Mouse (Mus musculus) stomach, postnatal 0 days (tissue): ENCODE results near the gene Sez6l2. TPM values are rescaled to one million over a fixed set of nuclear protein-coding genes. Genes with fewer than 3 reads are reported as not detected.

Source experiments
- ATAC-seq: fragments of 200-750 bp; cut with Nextera tagmentation; 2 replicates; pipeline ENCODE4 v1.8.0; 2017; ENCODE audit not compliant: low FRiP score, low TSS enrichment
- DNase-seq: peaks from one replicate; pipeline ENCODE4 v3.0.0-alpha.2; 2016; ENCODE audit warnings: low spot score
- H3K27ac ChIP-seq: fragments of 300-500 bp; sonication (generic); replicated peaks from 2 replicates; pipeline ENCODE4 v1.5.1; 2014; ENCODE audit warnings: mild to moderate bottlenecking, control low read depth
- H3K27me3 ChIP-seq: fragments of 300-500 bp; sonication (generic); 2 replicates; pipeline ENCODE4 v1.6.1; 2014; ENCODE audit warnings: low read length; ENCODE audit not compliant: control insufficient read depth, insufficient read depth
- H3K36me3 ChIP-seq: fragments of 300-500 bp; sonication (generic); 2 replicates; pipeline ENCODE4 v1.6.1; 2014; ENCODE audit warnings: low read length, mixed read lengths; ENCODE audit not compliant: control insufficient read depth, insufficient read depth
- H3K4me1 ChIP-seq: fragments of 300-500 bp; sonication (generic); replicated peaks from 2 replicates; pipeline ENCODE4 v1.6.1; 2014; ENCODE audit warnings: antibody characterized with exemption; ENCODE audit not compliant: control insufficient read depth, insufficient read depth
- H3K4me2 ChIP-seq: fragments of 300-500 bp; sonication (generic); replicated peaks from 2 replicates; pipeline ENCODE4 v1.6.1; 2014; ENCODE audit warnings: low read depth, mild to moderate bottlenecking, control low read depth, moderate library complexity
- H3K4me3 ChIP-seq: fragments of 300-500 bp; sonication (generic); 2 replicates; pipeline ENCODE4 v1.5.1; 2014; ENCODE audit warnings: low read depth, low read length, control low read depth
- H3K9ac ChIP-seq: fragments of 300-500 bp; sonication (generic); 2 replicates; pipeline ENCODE4 v1.6.1; 2014; ENCODE audit warnings: mild to moderate bottlenecking, low read length, control low read depth, mixed read lengths
- H3K9me3 ChIP-seq: fragments of 300-500 bp; sonication (generic); 2 replicates; pipeline ENCODE4 v1.6.1; 2016; ENCODE audit warnings: low read length; ENCODE audit not compliant: control insufficient read depth
- CTCF ChIP-seq: IDR thresholded peaks from 2 replicates; pipeline ENCODE4 v1.5.1; 2016; ENCODE audit warnings: antibody characterized with exemption, low read depth, mild to moderate bottlenecking, moderate library complexity
- EP300 ChIP-seq: optimal IDR thresholded peaks from 2 replicates; pipeline ENCODE3; 2016; ENCODE audit warnings: antibody characterized with exemption
- WGBS: fragments of 180-500 bp; shearing (Covaris S2); extraction: QIAGEN DNeasy Blood & Tissue Kit; methylation state at CpG from one replicate; pipeline ENCODE4 v1.1.7; 2014; 5-methylcytosine and 5-hydroxymethylcytosine counted together
- polyA plus RNA-seq: library from polyadenylated mRNA; unstranded; fragments of >200 nt; fragmentation: Nextera tagmentation; extraction: Ambion mirVana; gene quantifications from 2 replicates; pipeline ENCODE4 v1.2.1, GENCODE M21; 2015

Sez6l2 gene
- polyA plus RNA-seq, 1 experiment from 2014 or later, result 1.5 TPM

DNA sequence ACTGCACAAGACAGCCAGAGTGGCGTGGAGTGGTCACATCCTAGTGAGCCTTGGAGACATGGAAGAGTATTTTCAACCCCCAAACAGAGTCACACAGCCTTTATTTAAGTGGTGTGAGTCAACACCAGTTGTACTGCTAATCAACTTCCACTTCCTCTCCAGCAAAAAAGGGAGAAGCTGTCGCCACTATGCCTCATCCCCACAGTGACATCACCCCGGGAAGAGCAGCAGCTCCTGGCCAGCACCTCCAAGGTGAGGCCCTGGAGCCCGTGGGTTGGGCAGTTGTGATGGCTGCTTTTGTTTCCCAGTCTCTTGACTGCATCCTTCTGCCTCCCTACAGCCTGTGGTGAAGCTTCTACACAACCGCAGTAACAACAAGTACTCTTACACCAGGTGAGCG, 9.2 kb upstream of the Sez6l2 start:
- no peaks in the 10 kb centered on the region for H3K27me3 ChIP-seq
- H3K4me1 ChIP-seq, result no peaks in the 10 kb centered on the region
- H3K4me2 ChIP-seq, result no peak overlapping the region
- DNase-seq, result no peak
- TF ChIP-seq EP300 (no peak), CTCF (no peak)
- 52% methylated on average over 6 of the region's 6 CpGs for WGBS
- peak; percentile 36; the same call in 1 of the 2 replicates for ATAC-seq
- H3K27ac ChIP-seq, result no peak overlapping the region
- H3K4me3 ChIP-seq, result no peak overlapping the region
- H3K36me3 ChIP-seq, result no peaks in the 10 kb centered on the region
- no peak overlapping the region for H3K9ac ChIP-seq
- H3K9me3 ChIP-seq, result no peaks in the 10 kb centered on the region

DNA sequence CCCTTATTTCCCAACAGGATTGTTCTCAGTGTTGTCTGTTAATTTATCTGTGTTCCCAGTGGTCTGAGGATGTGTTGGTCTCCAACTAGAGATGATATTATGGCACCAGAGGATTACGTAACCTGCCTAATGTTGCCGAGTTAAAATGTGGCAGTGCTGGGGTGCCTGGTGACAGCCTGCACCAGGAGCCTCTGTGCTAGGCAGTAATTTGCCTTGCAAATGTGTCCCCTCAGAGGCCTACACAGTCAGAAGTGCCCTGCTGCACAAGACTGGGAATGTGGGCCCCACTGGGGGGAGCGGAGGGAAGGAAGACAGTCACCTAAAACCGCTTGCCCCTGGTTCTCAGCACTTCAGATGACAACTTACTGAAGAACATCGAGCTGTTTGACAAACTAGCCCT, 8.6 kb upstream of the Sez6l2 start:
- ATAC-seq (no peak), DNase-seq (no peak)
- TF ChIP-seq CTCF (no peak), EP300 (no peak)
- Histone ChIP-seq H3K4me3 (no peak overlapping the region), H3K27me3 (no peaks in the 10 kb centered on the region), H3K9me3 (no peaks in the 10 kb centered on the region), H3K4me1 (no peaks in the 10 kb centered on the region), H3K36me3 (no peaks in the 10 kb centered on the region), H3K9ac (no peak overlapping the region), H3K27ac (no peak overlapping the region), H3K4me2 (no peak overlapping the region)
- WGBS, result 83% methylated on average over 5 of the region's 5 CpGs

GRCm38 (mm10) chr7:126946530-126946929, 3.8 kb upstream of the Sez6l2 start:
- H3K36me3 ChIP-seq, result no peaks in the 10 kb centered on the region
- H3K27me3 ChIP-seq, result no peaks in the 10 kb centered on the region
- H3K4me2 ChIP-seq, result no peak overlapping the region
- 44% methylated on average over 3 of the region's 3 CpGs for WGBS
- H3K4me3 ChIP-seq, result no peak overlapping the region
- no peaks in the 10 kb centered on the region for H3K9me3 ChIP-seq
- no peak overlapping the region for H3K9ac ChIP-seq
- TF ChIP-seq CTCF (peak; percentile 82), EP300 (no peak)
- DNase-seq (peak; percentile 53), ATAC-seq (0 out of 2 replicates have a peak, but pooled peaks have one; percentile 36)
- no peak overlapping the region for H3K27ac ChIP-seq
- no peaks in the 10 kb centered on the region for H3K4me1 ChIP-seq

GRCm38 (mm10) chr7:126948626-126949025, 1.7 kb upstream of the Sez6l2 start:
- TF ChIP-seq CTCF, result no peak
- no peak for TF ChIP-seq EP300
- Histone ChIP-seq H3K27ac (no peak overlapping the region), H3K27me3 (no peaks in the 10 kb centered on the region), H3K4me2 (no peak overlapping the region), H3K9me3 (no peaks in the 10 kb centered on the region), H3K4me1 (no peaks in the 10 kb centered on the region), H3K4me3 (no peak overlapping the region), H3K36me3 (no peaks in the 10 kb centered on the region), H3K9ac (no peak overlapping the region)
- ATAC-seq (no peak), DNase-seq (no peak)
- WGBS, result 86% methylated on average over 10 of the region's 10 CpGs

GRCm38 (mm10) chr7:126949403-126949792, 965 bp upstream of the Sez6l2 start, which contains the start of gene Asphd1:
Gene Asphd1 (minus strand): TSS chr7:126949582.
- TF ChIP-seq EP300, result no peak
- TF ChIP-seq CTCF, result no peak
- ATAC-seq (peak; percentile 58), DNase-seq (no peak)
- H3K9ac ChIP-seq, result no peak within 1 kb of the TSS
- no peaks in the 10 kb centered on the region for H3K4me1 ChIP-seq
- no peak within 1 kb of the TSS for H3K27ac ChIP-seq
- H3K36me3 ChIP-seq, result no peaks in the 10 kb centered on the region
- H3K4me3 ChIP-seq, result peak within 1 kb of the TSS; percentile 41
- peak within 1 kb of the TSS; percentile 95 for H3K4me2 ChIP-seq
- H3K27me3 ChIP-seq, result no peaks in the 10 kb centered on the region
- H3K9me3 ChIP-seq, result no peaks in the 10 kb centered on the region
- 2% methylated on average over 21 of the region's 21 CpGs for WGBS

- no peak overlapping the region for H3K27ac ChIP-seq
- H3K27me3 ChIP-seq, result no peaks in the 10 kb centered on the region
- no peaks in the 10 kb centered on the region for H3K4me1 ChIP-seq
- TF ChIP-seq CTCF, result no peak
- TF ChIP-seq EP300, result no peak
- 7% methylated on average over 26 of the region's 26 CpGs for WGBS
- no peaks in the 10 kb centered on the region for H3K36me3 ChIP-seq
- no peak overlapping the region for H3K4me2 ChIP-seq
- H3K4me3 ChIP-seq, result no peak overlapping the region
- no peak overlapping the region for H3K9ac ChIP-seq
- DNase-seq, result no peak
- no peaks in the 10 kb centered on the region for H3K9me3 ChIP-seq
- no peak for ATAC-seq
Measured at GRCm38 (mm10) chr7:126950647-126951615, 568 bp downstream of the Sez6l2 start.
